Mouse (Mus musculus) heart, embryonic 14.5 days (tissue): ENCODE data around the gene Bscl2. TPM values are rescaled to one million over a fixed set of nuclear protein-coding genes. Genes with fewer than 3 reads are reported as not detected.

ENCODE experiments used
- microRNA-seq: library from miRNA; unstranded; fragments of <30 nt; microRNA quantifications from one replicate; pipeline ENCODE4, GENCODE M21; 2016
- polyA plus RNA-seq: library from polyadenylated mRNA; unstranded; fragments of >200 nt; fragmentation: Nextera tagmentation; extraction: Ambion mirVana; gene quantifications from 2 replicates; pipeline ENCODE4 v1.2.1, GENCODE M21; 2014

Gene Bscl2
- polyA plus RNA-seq, 1 experiment from 2014 or later = 45.0 TPM

Small RNA genes lying within 50 kb of the gene (microRNA-seq; reads per million reads assigned to microRNA genes)
- not detected for gene Mir5136

Other genes starting within 250 kb of the Bscl2 start
- gene Slc22a8, start 246.2 kb upstream of the Bscl2 start, polyA plus RNA-seq = not detected in 2 replicates
- not detected in 2 replicates for gene Slc22a6, start 219.4 kb upstream of the Bscl2 start, polyA plus RNA-seq
- gene Chrm1, start 173.7 kb upstream of the Bscl2 start, polyA plus RNA-seq = 0.12 TPM in 1 of 2 replicates, not detected in the other
- gene Slc3a2, start 114.1 kb upstream of the Bscl2 start, polyA plus RNA-seq = 62.2 and 65.7 TPM in 2 replicates
- gene Wdr74, start 101.6 kb upstream of the Bscl2 start, polyA plus RNA-seq = 49.7 and 50.5 TPM in 2 replicates
- 1.2 TPM in 1 of 2 replicates, not detected in the other for gene 1700092M07Rik, start 96.7 kb upstream of the Bscl2 start, polyA plus RNA-seq
- gene Stx5a, start 96.1 kb upstream of the Bscl2 start, polyA plus RNA-seq = 81.4 and 83.5 TPM in 2 replicates
- gene Nxf1, start 80.4 kb upstream of the Bscl2 start, polyA plus RNA-seq = 101 and 105 TPM in 2 replicates
- gene Tmem223, start 66.5 kb upstream of the Bscl2 start, polyA plus RNA-seq = 167 and 196 TPM in 2 replicates
- 59.0 and 69.7 TPM in 2 replicates for gene Tmem179b, start 63.0 kb upstream of the Bscl2 start, polyA plus RNA-seq
- gene Taf6l, start 51.0 kb upstream of the Bscl2 start, polyA plus RNA-seq = 10.8 and 10.9 TPM in 2 replicates
- gene Polr2g, start 38.9 kb upstream of the Bscl2 start, polyA plus RNA-seq = 128 and 146 TPM in 2 replicates
- gene Zbtb3, start 34.9 kb upstream of the Bscl2 start, polyA plus RNA-seq = 3.0 and 3.2 TPM in 2 replicates
- gene Ttc9c, start 18.1 kb upstream of the Bscl2 start, polyA plus RNA-seq = 27.7 and 31.8 TPM in 2 replicates
- gene Hnrnpul2, start 17.5 kb upstream of the Bscl2 start, polyA plus RNA-seq = 3.9 and 5.0 TPM in 2 replicates
- gene AC129217.1, start 7.7 kb upstream of the Bscl2 start, polyA plus RNA-seq = 0.43 TPM in 1 of 2 replicates, not detected in the other
- gene Gng3, start 1.7 kb downstream of the Bscl2 start, polyA plus RNA-seq = 1.0 and 2.3 TPM in 2 replicates
- gene Lrrn4cl, start 13.3 kb downstream of the Bscl2 start, polyA plus RNA-seq = 1.2 and 1.3 TPM in 2 replicates
- 118 and 123 TPM in 2 replicates for gene Ubxn1, start 34.0 kb downstream of the Bscl2 start, polyA plus RNA-seq
- 67.4 and 78.2 TPM in 2 replicates for gene Uqcc3, start 43.5 kb downstream of the Bscl2 start, polyA plus RNA-seq
- gene Lbhd1, start 46.3 kb downstream of the Bscl2 start, polyA plus RNA-seq = 48.3 and 51.5 TPM in 2 replicates
- not detected in 2 replicates for gene Gm49403, start 46.5 kb downstream of the Bscl2 start, polyA plus RNA-seq
- gene 1810009A15Rik, start 51.4 kb downstream of the Bscl2 start, polyA plus RNA-seq = 53.7 and 55.8 TPM in 2 replicates
- not detected in 2 replicates for gene Gm49416, start 51.5 kb downstream of the Bscl2 start, polyA plus RNA-seq
- 18.2 TPM in 2 replicates for gene Ints5, start 55.5 kb downstream of the Bscl2 start, polyA plus RNA-seq
- gene Ganab, start 60.6 kb downstream of the Bscl2 start, polyA plus RNA-seq = 48.0 and 54.6 TPM in 2 replicates
- gene B3gat3, start 82.9 kb downstream of the Bscl2 start, polyA plus RNA-seq = 27.8 and 34.2 TPM in 2 replicates
- 0.94 and 1.6 TPM in 2 replicates for gene Rom1, start 91.9 kb downstream of the Bscl2 start, polyA plus RNA-seq
- 9.0 TPM in 2 replicates for gene Eml3, start 92.1 kb downstream of the Bscl2 start, polyA plus RNA-seq
- gene Mta2, start 104.4 kb downstream of the Bscl2 start, polyA plus RNA-seq = 19.8 and 26.5 TPM in 2 replicates
- 14.5 and 15.6 TPM in 2 replicates for gene Tut1, start 116.4 kb downstream of the Bscl2 start, polyA plus RNA-seq
- gene Eef1g, start 129.6 kb downstream of the Bscl2 start, polyA plus RNA-seq = 234 and 253 TPM in 2 replicates
- gene Ahnak, start 151.8 kb downstream of the Bscl2 start, polyA plus RNA-seq = 29.4 and 30.6 TPM in 2 replicates